Mouse (Mus musculus) kidney, postnatal 0 days (tissue): ENCODE results near the gene Bmpr2. TPM values are rescaled to one million over a fixed set of nuclear protein-coding genes. Genes with fewer than 3 reads are reported as not detected.

Experiments used
- ATAC-seq: fragments of 200-750 bp; cut with Nextera tagmentation; replicated peaks from 2 replicates; pipeline ENCODE4 v1.8.0; 2017; ENCODE audit warnings: low read depth, moderate number of reproducible peaks, moderate TSS enrichment, moderate library complexity; ENCODE audit not compliant: low FRiP score
- DNase-seq: peaks from one replicate; pipeline ENCODE4 v3.0.0-alpha.2; 2016; ENCODE audit warnings: low spot score
- H3K27ac ChIP-seq: fragments of 300-500 bp; sonication (generic); 2 replicates; pipeline ENCODE4 v1.5.1; 2014; ENCODE audit warnings: mild to moderate bottlenecking
- H3K27me3 ChIP-seq: fragments of 300-500 bp; sonication (generic); 2 replicates; pipeline ENCODE4 v1.6.1; 2014; ENCODE audit warnings: low read length, mixed read lengths; ENCODE audit not compliant: insufficient read depth
- H3K36me3 ChIP-seq: fragments of 300-500 bp; sonication (generic); 2 replicates; pipeline ENCODE4 v1.6.1; 2014; ENCODE audit warnings: low read length, mixed read lengths; ENCODE audit not compliant: insufficient read depth
- H3K4me1 ChIP-seq: fragments of 300-500 bp; sonication (generic); replicated peaks from 2 replicates; pipeline ENCODE4 v1.6.1; 2014; ENCODE audit warnings: antibody characterized with exemption, low read length, mixed read lengths; ENCODE audit not compliant: insufficient read depth
- H3K4me2 ChIP-seq: fragments of 300-500 bp; sonication (generic); 2 replicates; pipeline ENCODE4 v1.6.1; 2014; ENCODE audit warnings: mild to moderate bottlenecking, low read length, moderate library complexity, mixed read lengths
- H3K4me3 ChIP-seq: fragments of 300-500 bp; sonication (generic); replicated peaks from 2 replicates; pipeline ENCODE4 v1.5.1; 2014; ENCODE audit warnings: low read depth, low read length
- H3K9ac ChIP-seq: fragments of 300-500 bp; sonication (generic); 2 replicates; pipeline ENCODE4 v1.6.1; 2014; ENCODE audit warnings: low read depth, low read length
- H3K9me3 ChIP-seq: fragments of 300-500 bp; sonication (generic); replicated peaks from 2 replicates; pipeline ENCODE4 v1.6.1; 2016; ENCODE audit warnings: low read length, inconsistent platforms, mixed read lengths
- CTCF ChIP-seq: IDR thresholded peaks from 2 replicates; pipeline ENCODE4 v1.5.1; 2016; ENCODE audit warnings: antibody characterized with exemption, low read depth, mild to moderate bottlenecking, moderate library complexity
- WGBS: fragments of 180-500 bp; shearing (Covaris S2); extraction: QIAGEN DNeasy Blood & Tissue Kit; methylation state at CpG from one replicate; pipeline ENCODE4 v1.1.7; 2014; 5-methylcytosine and 5-hydroxymethylcytosine counted together
- polyA plus RNA-seq: library from polyadenylated mRNA; unstranded; fragments of >200 nt; fragmentation: Nextera tagmentation; extraction: Ambion mirVana; gene quantifications from 2 replicates; pipeline ENCODE4 v1.2.1, GENCODE M21; 2015

Gene Bmpr2
- polyA plus RNA-seq, 1 experiment from 2014 or later: 9.3 TPM

DNA sequence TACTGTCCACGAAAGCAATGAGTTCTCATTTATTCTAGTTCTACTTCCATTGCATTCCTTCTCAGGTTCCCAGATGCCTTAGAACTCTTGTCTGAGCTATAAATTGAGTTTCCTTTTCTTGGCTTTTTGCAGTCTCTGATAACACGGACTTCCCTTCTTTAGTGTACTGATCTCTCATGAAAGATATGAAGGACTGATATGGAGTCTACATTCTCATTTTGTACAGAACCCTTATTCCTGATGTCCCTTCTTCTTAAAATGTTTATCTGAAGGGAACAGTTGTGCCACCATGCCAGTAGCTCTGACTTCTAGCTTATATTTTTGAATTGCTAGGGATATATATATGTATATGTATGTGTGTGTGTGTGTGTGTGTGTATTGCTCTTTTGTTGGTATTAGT lies 46.7 kb downstream of the Bmpr2 start:
- Histone ChIP-seq H3K36me3 (no peaks in the 10 kb centered on the region), H3K9me3 (no peaks in the 10 kb centered on the region), H3K4me2 (no peak overlapping the region), H3K4me3 (no peak overlapping the region), H3K27me3 (no peaks in the 10 kb centered on the region), H3K4me1 (no peaks in the 10 kb centered on the region), H3K9ac (no peak overlapping the region), H3K27ac (no peak overlapping the region)
- WGBS: 60% methylated on average over 2 of the region's 2 CpGs
- DNase-seq: no peak
- no peak for TF ChIP-seq CTCF
- no peak for ATAC-seq

DNA sequence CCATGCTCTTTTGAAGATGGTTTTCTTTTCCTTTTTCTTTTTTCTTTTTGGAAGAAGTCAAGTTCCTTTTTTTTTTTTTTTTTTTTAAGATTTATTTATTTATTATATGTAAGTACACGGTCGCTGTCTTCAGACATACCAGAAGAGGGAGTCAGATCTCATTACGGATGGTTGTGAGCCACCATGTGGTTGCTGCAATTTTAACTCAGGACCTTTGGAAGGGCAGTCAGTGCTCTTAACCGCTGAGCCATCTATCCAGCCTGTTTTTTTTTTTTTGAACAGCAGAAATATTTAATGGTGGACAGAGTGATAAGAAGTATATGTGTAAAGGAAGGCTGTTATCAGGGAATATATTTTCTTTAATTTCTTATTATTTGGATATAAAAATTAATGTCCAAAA lies 49.6 kb downstream of the Bmpr2 start:
- no peaks in the 10 kb centered on the region for H3K4me1 ChIP-seq

GRCm38 (mm10) chr1:59825421-59825820 lies 62.2 kb downstream of the Bmpr2 start:
- no peaks in the 10 kb centered on the region for H3K4me1 ChIP-seq
- DNase-seq: no peak
- no peak overlapping the region for H3K4me2 ChIP-seq
- H3K27ac ChIP-seq: no peak overlapping the region
- H3K4me3 ChIP-seq: no peak overlapping the region
- no peak for ATAC-seq
- H3K36me3 ChIP-seq: no peaks in the 10 kb centered on the region
- no peak overlapping the region for H3K9ac ChIP-seq
- no peaks in the 10 kb centered on the region for H3K9me3 ChIP-seq
- no peaks in the 10 kb centered on the region for H3K27me3 ChIP-seq
- TF ChIP-seq CTCF: no peak

More for the DNA sequence above, 49.6 kb downstream of the Bmpr2 start:
- ATAC-seq (no peak), DNase-seq (no peak)
- Histone ChIP-seq H3K27ac (no peak overlapping the region), H3K36me3 (peaks cover 20% of the 10 kb centered on the region; the same call in 1 of the 2 replicates), H3K4me2 (no peak overlapping the region), H3K9me3 (no peaks in the 10 kb centered on the region), H3K4me3 (no peak overlapping the region), H3K27me3 (no peaks in the 10 kb centered on the region), H3K9ac (no peak overlapping the region)
- 84% methylated on average over 4 of the region's 4 CpGs for WGBS
- TF ChIP-seq CTCF: peak; percentile 23; the same call in 1 of the 2 replicates

DNA sequence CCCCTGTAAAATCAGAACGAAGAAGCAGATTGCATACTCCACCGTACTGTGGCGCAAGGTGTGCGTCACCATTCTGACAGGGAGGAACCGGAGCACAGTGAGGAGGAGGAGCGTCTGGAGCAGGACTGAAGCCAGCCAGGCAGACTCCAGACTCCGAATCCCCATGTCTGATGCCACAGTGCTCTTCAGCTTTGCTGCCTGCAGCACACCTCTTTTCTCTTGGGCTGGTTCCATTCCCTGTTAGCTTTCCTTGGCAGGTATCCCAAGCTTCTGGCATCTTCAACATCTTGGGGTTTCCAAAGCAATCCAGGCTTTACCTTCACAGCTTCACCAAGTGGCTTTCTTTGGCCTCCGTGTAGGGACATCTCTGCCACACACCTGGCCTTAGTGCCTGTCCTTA lies 63.4 kb downstream of the Bmpr2 start:
- Histone ChIP-seq H3K4me3 (no peak overlapping the region), H3K27ac (no peak overlapping the region), H3K36me3 (no peaks in the 10 kb centered on the region), H3K4me1 (no peaks in the 10 kb centered on the region), H3K27me3 (no peaks in the 10 kb centered on the region), H3K9ac (no peak overlapping the region), H3K9me3 (no peaks in the 10 kb centered on the region), H3K4me2 (no peak overlapping the region)
- ATAC-seq (no peak), DNase-seq (no peak)
- 85% methylated on average over 8 of the region's 8 CpGs for whole genome bisulfite sequencing
- TF ChIP-seq CTCF: no peak

GRCm38 (mm10) chr1:59829410-59829809 lies 66.2 kb downstream of the Bmpr2 start:
- no peak overlapping the region for H3K27ac ChIP-seq
- 64% methylated on average over 2 of the region's 2 CpGs for WGBS
- no peak for DNase-seq
- no peak overlapping the region for H3K4me3 ChIP-seq
- no peak overlapping the region for H3K9ac ChIP-seq
- ATAC-seq: no peak
- H3K27me3 ChIP-seq: no peaks in the 10 kb centered on the region
- no peaks in the 10 kb centered on the region for H3K9me3 ChIP-seq
- no peak for TF ChIP-seq CTCF
- no peaks in the 10 kb centered on the region for H3K36me3 ChIP-seq
- H3K4me1 ChIP-seq: 0 out of 2 replicates have a peak, but pooled peaks cover 3% of the 10 kb centered on the region
- H3K4me2 ChIP-seq: no peak overlapping the region

DNA sequence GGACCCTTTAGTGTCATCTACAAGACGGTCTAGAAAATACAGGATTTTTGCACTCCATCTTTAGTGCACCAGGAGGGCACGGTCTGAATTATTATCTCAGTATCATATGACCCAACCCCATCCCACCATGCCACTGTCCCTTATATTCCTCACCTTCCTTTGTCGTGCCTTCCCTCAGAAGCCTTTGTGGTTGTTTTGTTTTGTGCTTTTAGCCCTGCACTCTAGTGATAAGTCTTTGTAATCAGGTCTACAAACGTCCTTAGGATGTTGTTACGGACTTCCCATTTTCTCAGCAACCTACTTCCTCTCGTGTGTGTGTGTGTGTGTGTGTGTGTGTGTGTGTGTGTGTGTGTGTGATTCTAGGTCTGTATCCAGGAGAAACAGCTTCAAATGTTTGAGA lies 67.0 kb downstream of the Bmpr2 start:
- Histone ChIP-seq H3K4me2 (no peak overlapping the region), H3K9ac (no peak overlapping the region), H3K4me1 (0 out of 2 replicates have a peak, but pooled peaks cover 3% of the 10 kb centered on the region), H3K9me3 (no peaks in the 10 kb centered on the region), H3K27ac (peak overlapping the region; percentile 25; the same call in 1 of the 2 replicates), H3K4me3 (no peak overlapping the region), H3K36me3 (no peaks in the 10 kb centered on the region), H3K27me3 (no peaks in the 10 kb centered on the region)
- DNase-seq (no peak), ATAC-seq (no peak)
- no peak for TF ChIP-seq CTCF
- WGBS: 60% methylated on average over 6 of the region's 6 CpGs

DNA sequence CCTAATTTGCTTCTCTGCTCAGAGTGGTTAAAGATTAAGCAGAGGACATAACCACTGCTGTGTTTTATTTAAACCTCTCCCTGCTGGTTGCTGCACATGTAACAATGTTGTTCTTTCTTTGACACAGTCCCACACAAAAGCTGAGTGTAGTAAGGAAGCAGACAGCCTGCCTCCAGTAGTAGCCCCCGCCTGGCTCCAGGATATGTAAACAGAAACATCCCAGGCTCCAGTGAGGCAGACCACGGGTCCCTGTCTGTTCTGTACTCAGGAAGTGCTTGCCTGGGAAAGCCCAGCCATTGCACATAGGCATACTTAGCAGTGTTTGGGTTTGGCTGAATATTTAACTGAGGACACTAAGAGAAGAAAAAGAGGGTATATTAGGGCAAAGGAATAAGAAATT lies 70.5 kb downstream of the Bmpr2 start:
- Histone ChIP-seq H3K4me2 (peak overlapping the region; percentile 37; the same call in 1 of the 2 replicates), H3K9me3 (no peaks in the 10 kb centered on the region), H3K27me3 (no peaks in the 10 kb centered on the region), H3K9ac (no peak overlapping the region), H3K4me3 (no peak overlapping the region), H3K4me1 (0 out of 2 replicates have a peak, but pooled peaks cover 3% of the 10 kb centered on the region), H3K27ac (peak overlapping the region; percentile 75), H3K36me3 (no peaks in the 10 kb centered on the region)
- TF ChIP-seq CTCF: no peak
- ATAC-seq (0 out of 2 replicates have a peak, but pooled peaks have one; percentile 59), DNase-seq (peak; percentile 72)
- 7% methylated on average over 2 of the region's 2 CpGs for WGBS
